8 mouse cellular contexts compared by ENCODE assay signal in genomic region chr4:155148910-155149698, GRCm38 (mm10).
DNase-seq lines count a peak whose midpoint lies in the region; ATAC-seq lines count a peak whose summit lies in the region.

No protein-coding gene starts in this region.

- H3K27ac ChIP-seq in forebrain, embryonic 13.5 days = no peak overlapping the region
- no peak overlapping the region for H3K27ac ChIP-seq in forebrain, embryonic 12.5 days

- peak; percentile 87 to 93 for DNase-seq in gastrocnemius, adult 8-10 months (ENCODE audit: low spot score in 2 of 2)
- peak; percentile 88 to 95 for DNase-seq in kidney, adult 8-10 months
- peak; percentile 93 for DNase-seq in lung, postnatal 36 days
- DNase-seq in thymus, postnatal 36 days = no peak
- DNase-seq in layer of hippocampus, postnatal 10 days (ENCODE audit: low spot score in 2 of 2) = no peak

- H3K9ac ChIP-seq in forebrain, embryonic 13.5 days = peak overlapping the region; percentile 16; the same call in 1 of the 2 replicates
- no peak overlapping the region; the same call in 1 of the 2 replicates for H3K9ac ChIP-seq in forebrain, embryonic 12.5 days

- H3K4me3 ChIP-seq in forebrain, embryonic 13.5 days = no peak overlapping the region
- H3K4me3 ChIP-seq in forebrain, embryonic 12.5 days (replicated peaks) = no peak overlapping the region

- H3K9me3 ChIP-seq in forebrain, embryonic 13.5 days (replicated peaks) = no peaks in the 10 kb centered on the region
- H3K9me3 ChIP-seq in forebrain, embryonic 12.5 days = no peaks in the 10 kb centered on the region

- peaks cover 33% of the 10 kb centered on the region for H3K4me1 ChIP-seq in forebrain, embryonic 13.5 days
- peaks cover 34% of the 10 kb centered on the region for H3K4me1 ChIP-seq in forebrain, embryonic 12.5 days

- no peak overlapping the region for H3K4me2 ChIP-seq in forebrain, embryonic 13.5 days
- H3K4me2 ChIP-seq in forebrain, embryonic 12.5 days = no peak overlapping the region

- WGBS in forebrain, embryonic 13.5 days = 84% methylated on average over 8 of the region's 8 CpGs
- 84% methylated on average over 8 of the region's 8 CpGs for WGBS in forebrain, embryonic 12.5 days

- ATAC-seq in forebrain, embryonic 13.5 days = no peak
- ATAC-seq in forebrain, embryonic 12.5 days (ENCODE audit: low FRiP score) = no peak
- no peak for ATAC-seq in megakaryocyte progenitor cell, adult 5-6 weeks (replicated peaks; ENCODE audit: poor library complexity)

- H3K36me3 ChIP-seq in forebrain, embryonic 13.5 days (ENCODE audit: poor library complexity, severe bottlenecking) = peaks cover 6% of the 10 kb centered on the region
- 0 out of 2 replicates have a peak, but pooled peaks cover 5% of the 10 kb centered on the region for H3K36me3 ChIP-seq in forebrain, embryonic 12.5 days (replicated peaks)

- peaks cover 19% of the 10 kb centered on the region for H3K27me3 ChIP-seq in forebrain, embryonic 13.5 days
- peaks cover 39% of the 10 kb centered on the region for H3K27me3 ChIP-seq in forebrain, embryonic 12.5 days

Comparison
In these comparisons a context has a peak if more than half of its experiments do, and no peak if none do; other contexts are left out.
1. DNase-seq: peak in gastrocnemius, adult 8-10 months (2 of 2), kidney, adult 8-10 months (2 of 2) and lung, postnatal 36 days (single experiment); none in thymus, postnatal 36 days (0 of 2) and layer of hippocampus, postnatal 10 days (0 of 2).